Mouse (Mus musculus) layer of hippocampus, postnatal 10 days (tissue): ENCODE measurements around the gene Olfr1283. TPM values are rescaled to one million over a fixed set of nuclear protein-coding genes. Genes with fewer than 3 reads are reported as not detected.
"Not testable (repeated sequence)": the region's sequence is repeated elsewhere in the genome, so short reads cannot be mapped to it uniquely, and the experiment has no call there.

Experiments
- DNase-seq, 2 experiments: peaks; one replicate each; pipeline ENCODE4 v3.0.0; 2021; ENCODE audit warnings: low spot score in 2 of 2
- long read RNA-seq: library from polyadenylated mRNA; stranded (forward); transcript quantifications from one replicate; pipeline ENCODE4 v2.0.0, GENCODE M21; 2023
- total RNA-seq, 2 experiments: library from RNA; stranded (reverse); gene quantifications; 2 replicates each; pipeline ENCODE4 v1.2.3; 2021

Olfr1283 gene
- not detected for total RNA-seq
- long read RNA-seq = 0 reads

GRCm38 (mm10) chr2:111366490-111366889 is at the start of gene Olfr1283:
Gene Olfr1283, plus strand, starts transcription at chr2:111366790.
- DNase-seq = no peak

DNA sequence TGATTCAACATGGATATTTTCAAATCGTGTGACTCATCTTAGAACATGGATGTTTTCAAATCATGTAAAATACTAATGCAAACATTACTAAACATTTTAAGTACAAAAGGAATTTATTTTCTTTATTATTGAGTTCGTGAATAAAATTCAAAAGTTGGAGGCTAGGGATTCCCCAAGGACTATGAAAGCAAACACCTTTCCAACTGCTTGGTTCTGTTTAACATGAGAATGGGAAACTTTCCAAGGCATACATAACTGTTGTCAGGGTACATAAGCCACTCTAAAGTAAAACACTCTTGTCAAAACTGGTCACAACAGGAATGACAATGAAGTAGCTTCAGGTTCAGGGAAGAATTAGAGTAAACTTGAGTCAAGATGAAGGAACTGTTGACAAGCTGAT is 40.4 kb upstream of the Olfr1283 start, which contains the start of gene Olfr1281:
Olfr1281 (plus strand) TSS at position 301 of the 400 bp plus-strand sequence.
- DNase-seq = no peak

DNA sequence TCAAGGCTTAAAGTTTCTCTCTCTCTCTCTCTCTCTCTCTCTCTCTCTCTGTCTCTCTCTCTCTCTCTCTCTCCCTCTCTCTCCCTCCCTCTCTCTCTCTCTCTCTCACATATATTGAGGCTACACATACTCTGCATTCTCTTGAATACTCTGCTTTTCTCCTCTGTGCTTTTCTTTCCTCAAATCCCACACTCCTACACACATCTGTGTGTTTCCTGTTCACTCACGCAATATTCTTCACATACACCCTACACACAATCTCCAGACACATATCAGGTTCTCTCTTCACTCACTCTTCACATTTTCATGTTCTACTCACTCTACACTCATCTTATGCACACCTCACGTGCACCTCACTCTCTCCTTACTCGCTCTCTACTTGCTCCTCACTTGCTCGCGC is 32.9 kb upstream of the Olfr1283 start:
- not testable (repeated sequence) for DNase-seq

GRCm38 (mm10) chr2:111335976-111336375 is 30.6 kb upstream of the Olfr1283 start, which contains the start of gene Olfr1282:
Gene Olfr1282, minus strand, starts transcription at chr2:111336076.
- DNase-seq = no peak

DNA sequence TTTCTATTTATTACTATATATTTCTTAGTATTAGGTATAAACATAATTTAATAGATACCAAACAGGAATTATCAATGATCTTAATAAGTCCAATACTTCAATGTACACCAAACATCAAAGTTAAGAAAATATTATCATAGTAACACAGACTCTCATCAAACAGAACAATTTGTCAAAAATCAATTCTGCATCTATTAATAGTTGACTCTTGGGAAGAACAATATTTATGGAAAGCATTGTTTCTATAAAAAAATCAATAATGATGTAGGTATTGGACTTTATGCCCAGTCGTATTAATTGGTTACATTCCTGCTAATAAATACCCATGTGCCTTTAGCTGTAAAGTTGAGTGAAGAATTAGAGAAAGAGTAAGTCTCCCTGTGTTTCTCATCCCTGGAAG is 8.6 kb downstream of the Olfr1283 start, which contains the start of gene Olfr1284:
Olfr1284 (plus strand) TSS at position 301 of the 400 bp plus-strand sequence.
- no peak for DNase-seq

Other genes with a start within 250 kb of the Olfr1283 start
- not detected for gene Gm15130, start 213.9 kb upstream of the Olfr1283 start, total RNA-seq
- gene 4930430A15Rik, start 137.2 kb upstream of the Olfr1283 start, total RNA-seq = not detected
- not detected for gene Olfr1275, start 131.5 kb upstream of the Olfr1283 start, total RNA-seq
- gene Olfr1276, start 112.3 kb upstream of the Olfr1283 start, total RNA-seq = not detected
- gene Olfr1277, start 92.7 kb upstream of the Olfr1283 start, total RNA-seq = not detected
- gene Olfr1278, start 76.7 kb upstream of the Olfr1283 start, total RNA-seq = not detected
- gene Olfr1279, start 66.2 kb upstream of the Olfr1283 start, total RNA-seq = not detected
- not detected for gene Olfr1280, start 52.8 kb upstream of the Olfr1283 start, total RNA-seq
- gene Olfr1281, start 40.3 kb upstream of the Olfr1283 start, total RNA-seq = not detected
- not detected for gene Olfr1282, start 30.7 kb upstream of the Olfr1283 start, total RNA-seq
- gene Olfr1284, start 8.7 kb downstream of the Olfr1283 start, total RNA-seq = not detected
- not detected for gene Olfr1286, start 56.3 kb downstream of the Olfr1283 start, total RNA-seq
- gene Olfr1287, start 82.4 kb downstream of the Olfr1283 start, total RNA-seq = not detected
- not detected for gene Olfr1288, start 107.3 kb downstream of the Olfr1283 start, total RNA-seq
- gene Olfr1289, start 114.0 kb downstream of the Olfr1283 start, total RNA-seq = not detected
- not detected for gene Olfr1290, start 127.0 kb downstream of the Olfr1283 start, total RNA-seq
- gene Olfr1291-ps1, start 130.4 kb downstream of the Olfr1283 start, total RNA-seq = not detected
- gene Olfr1293-ps, start 158.4 kb downstream of the Olfr1283 start, total RNA-seq = not detected
- not detected for gene Olfr1294, start 173.5 kb downstream of the Olfr1283 start, total RNA-seq
- not detected for gene Olfr1295, start 202.9 kb downstream of the Olfr1283 start, total RNA-seq